Mouse (Mus musculus) midbrain, embryonic 11.5 days (tissue): ENCODE results near the gene Tanc1. TPM values are rescaled to one million over a fixed set of nuclear protein-coding genes. Genes with fewer than 3 reads are reported as not detected.

Experiments
- ATAC-seq: fragments of 200-750 bp; cut with Nextera tagmentation; 2 replicates; pipeline ENCODE4 v1.8.0; 2017; ENCODE audit warnings: moderate TSS enrichment, moderate library complexity; ENCODE audit not compliant: low FRiP score
- DNase-seq: peaks from one replicate; pipeline ENCODE4 v3.0.0; 2015; ENCODE audit warnings: low spot score; ENCODE audit errors: missing footprints
- H3K27ac ChIP-seq: fragments of 300-500 bp; sonication (generic); 2 replicates; pipeline ENCODE4 v1.5.1; 2014; ENCODE audit warnings: low read depth, low read length
- H3K27me3 ChIP-seq: fragments of 300-500 bp; sonication (generic); 2 replicates; pipeline ENCODE4 v1.6.1; 2014; ENCODE audit warnings: mild to moderate bottlenecking, low read length, moderate library complexity, mixed read lengths; ENCODE audit not compliant: control insufficient read depth, insufficient read depth
- H3K36me3 ChIP-seq: fragments of 300-500 bp; sonication (generic); 2 replicates; pipeline ENCODE4 v1.6.1; 2014; ENCODE audit warnings: mild to moderate bottlenecking, low read length, moderate library complexity, mixed read lengths; ENCODE audit not compliant: control insufficient read depth, insufficient read depth
- H3K4me1 ChIP-seq: fragments of 300-500 bp; sonication (generic); 2 replicates; pipeline ENCODE4 v1.6.1; 2014; ENCODE audit warnings: low read length; ENCODE audit not compliant: control insufficient read depth, insufficient read depth
- H3K4me2 ChIP-seq: fragments of 300-500 bp; sonication (generic); 2 replicates; pipeline ENCODE4 v1.6.1; 2014; ENCODE audit warnings: mild to moderate bottlenecking, moderate library complexity
- H3K4me3 ChIP-seq: fragments of 300-500 bp; sonication (generic); 2 replicates; pipeline ENCODE4 v1.5.1; 2014; ENCODE audit warnings: low read depth, low read length
- H3K9ac ChIP-seq: fragments of 300-500 bp; sonication (generic); 2 replicates; pipeline ENCODE4 v1.6.1; 2014; ENCODE audit warnings: low read length
- H3K9me3 ChIP-seq: fragments of 300-500 bp; sonication (generic); 2 replicates; pipeline ENCODE4 v1.6.1; 2016; ENCODE audit warnings: low read length; ENCODE audit not compliant: control insufficient read depth
- WGBS: fragments of 180-500 bp; shearing (Covaris S2); extraction: QIAGEN DNeasy Blood & Tissue Kit; methylation state at CpG from one replicate; pipeline ENCODE4 v1.1.7; 2014; 5-methylcytosine and 5-hydroxymethylcytosine counted together
- polyA plus RNA-seq: library from polyadenylated mRNA; unstranded; fragments of >200 nt; fragmentation: Nextera tagmentation; extraction: Ambion mirVana; gene quantifications from 2 replicates; pipeline ENCODE4 v1.2.1, GENCODE M21; 2014

Gene Tanc1
- polyA plus RNA-seq, 1 experiment from 2014 or later, result 6.7 TPM

DNA sequence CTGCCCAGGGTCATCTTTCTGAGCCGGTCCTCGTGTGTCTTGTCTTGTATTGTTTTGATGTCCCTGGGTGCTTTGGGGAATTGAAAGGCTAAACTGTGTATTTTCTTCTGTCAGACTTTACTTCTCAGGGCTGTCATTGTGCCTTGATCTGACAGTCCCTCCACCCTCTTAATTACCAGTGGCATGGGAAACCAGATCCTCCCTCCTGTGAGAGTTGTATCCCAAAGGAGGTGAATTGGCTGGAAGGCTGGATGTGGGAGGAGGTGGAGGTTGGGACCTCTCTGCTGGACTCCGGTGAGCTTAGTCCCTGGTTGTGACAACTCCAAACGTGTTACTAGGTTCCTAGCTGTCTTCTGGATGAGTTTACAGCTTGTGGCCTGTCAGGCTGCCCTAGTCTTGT, 60.2 kb downstream of the Tanc1 start:
- Histone ChIP-seq H3K9me3 (no peaks in the 10 kb centered on the region), H3K27me3 (no peaks in the 10 kb centered on the region), H3K27ac (no peak overlapping the region), H3K36me3 (no peaks in the 10 kb centered on the region), H3K9ac (no peak overlapping the region), H3K4me2 (no peak overlapping the region), H3K4me3 (no peak overlapping the region), H3K4me1 (peaks cover 2% of the 10 kb centered on the region; the same call in 1 of the 2 replicates)
- no peak for DNase-seq
- no peak for ATAC-seq
- 23% methylated on average over 4 of the region's 4 CpGs for WGBS

DNA sequence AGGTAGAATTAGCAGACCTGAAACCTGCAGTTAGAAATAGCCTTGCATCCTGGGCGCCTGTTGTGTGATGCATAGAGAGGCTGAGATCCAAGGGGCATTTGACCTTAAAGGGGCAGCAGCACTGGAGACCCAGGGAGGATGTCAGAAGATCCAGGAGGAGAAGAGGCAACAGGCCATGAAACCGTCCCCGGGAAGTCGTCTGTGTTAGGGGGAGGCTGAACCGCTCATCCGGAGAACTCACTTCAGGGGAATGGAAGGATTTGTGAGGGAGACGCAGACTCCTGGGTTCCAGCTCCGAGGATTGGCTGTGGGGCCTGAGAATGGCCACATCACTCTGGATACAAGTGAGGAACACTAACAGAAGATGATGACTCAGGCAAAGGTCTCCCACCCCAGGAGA, 60.8 kb downstream of the Tanc1 start:
- ATAC-seq (no peak), DNase-seq (no peak)
- no peaks in the 10 kb centered on the region for H3K36me3 ChIP-seq
- peaks cover 2% of the 10 kb centered on the region; the same call in 1 of the 2 replicates for H3K4me1 ChIP-seq
- 37% methylated on average over 8 of the region's 8 CpGs for WGBS
- no peak overlapping the region for H3K27ac ChIP-seq
- no peak overlapping the region for H3K4me3 ChIP-seq
- H3K4me2 ChIP-seq, result no peak overlapping the region
- H3K9me3 ChIP-seq, result no peaks in the 10 kb centered on the region
- H3K27me3 ChIP-seq, result no peaks in the 10 kb centered on the region
- H3K9ac ChIP-seq, result no peak overlapping the region

DNA sequence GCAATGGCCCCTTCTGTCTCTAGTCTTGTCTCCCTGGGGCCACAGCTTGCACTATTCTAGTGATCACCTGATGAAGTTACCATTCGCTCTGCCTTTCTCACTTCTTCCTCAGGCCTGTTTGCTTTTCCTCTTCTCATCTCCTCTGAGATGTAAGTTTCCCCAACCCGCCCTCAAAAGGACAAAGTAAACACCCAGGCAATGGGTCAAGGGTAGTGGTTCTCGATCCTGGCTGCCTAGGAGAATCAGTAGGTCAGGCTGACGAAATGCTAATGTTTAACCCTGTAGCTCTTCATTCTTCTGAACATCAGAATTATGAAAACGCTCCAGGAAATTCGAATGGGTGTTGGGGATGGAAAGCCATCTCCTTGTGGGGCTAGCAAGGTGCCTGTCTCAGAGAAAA, 61.5 kb downstream of the Tanc1 start:
- no peaks in the 10 kb centered on the region for H3K9me3 ChIP-seq
- peaks cover 2% of the 10 kb centered on the region; the same call in 1 of the 2 replicates for H3K4me1 ChIP-seq
- ATAC-seq (no peak), DNase-seq (no peak)
- no peak overlapping the region for H3K9ac ChIP-seq
- no peaks in the 10 kb centered on the region for H3K27me3 ChIP-seq
- no peaks in the 10 kb centered on the region for H3K36me3 ChIP-seq
- H3K4me2 ChIP-seq, result no peak overlapping the region
- no peak overlapping the region for H3K4me3 ChIP-seq
- no peak overlapping the region for H3K27ac ChIP-seq
- WGBS, result 87% methylated on average over 6 of the region's 6 CpGs

DNA sequence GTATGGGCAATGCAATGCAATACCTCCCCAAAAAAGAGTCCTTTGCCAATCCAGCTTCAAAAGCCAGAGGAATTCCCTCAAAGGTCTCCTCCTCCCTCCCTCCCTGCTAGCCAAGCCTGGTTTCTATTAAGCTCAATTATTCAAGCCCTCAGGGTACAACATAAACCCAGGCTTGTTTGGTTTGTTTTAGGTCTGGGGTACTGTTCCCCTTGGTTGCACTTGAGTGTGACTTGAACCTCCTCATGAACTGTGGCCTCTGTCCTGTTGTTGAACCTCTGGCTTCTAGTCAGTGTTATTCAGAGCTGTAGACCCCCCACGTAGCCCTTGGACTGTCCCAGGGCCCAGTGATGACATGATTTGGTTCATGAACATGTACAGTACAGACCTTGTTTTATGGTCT, 62.0 kb downstream of the Tanc1 start:
- Histone ChIP-seq H3K4me1 (peaks cover 2% of the 10 kb centered on the region; the same call in 1 of the 2 replicates), H3K4me3 (no peak overlapping the region), H3K9me3 (no peaks in the 10 kb centered on the region), H3K27ac (no peak overlapping the region), H3K36me3 (no peaks in the 10 kb centered on the region), H3K4me2 (no peak overlapping the region), H3K27me3 (no peaks in the 10 kb centered on the region), H3K9ac (no peak overlapping the region)
- no peak for ATAC-seq
- DNase-seq, result no peak
- WGBS, result 74% methylated on average over 1 of the region's 1 CpGs

DNA sequence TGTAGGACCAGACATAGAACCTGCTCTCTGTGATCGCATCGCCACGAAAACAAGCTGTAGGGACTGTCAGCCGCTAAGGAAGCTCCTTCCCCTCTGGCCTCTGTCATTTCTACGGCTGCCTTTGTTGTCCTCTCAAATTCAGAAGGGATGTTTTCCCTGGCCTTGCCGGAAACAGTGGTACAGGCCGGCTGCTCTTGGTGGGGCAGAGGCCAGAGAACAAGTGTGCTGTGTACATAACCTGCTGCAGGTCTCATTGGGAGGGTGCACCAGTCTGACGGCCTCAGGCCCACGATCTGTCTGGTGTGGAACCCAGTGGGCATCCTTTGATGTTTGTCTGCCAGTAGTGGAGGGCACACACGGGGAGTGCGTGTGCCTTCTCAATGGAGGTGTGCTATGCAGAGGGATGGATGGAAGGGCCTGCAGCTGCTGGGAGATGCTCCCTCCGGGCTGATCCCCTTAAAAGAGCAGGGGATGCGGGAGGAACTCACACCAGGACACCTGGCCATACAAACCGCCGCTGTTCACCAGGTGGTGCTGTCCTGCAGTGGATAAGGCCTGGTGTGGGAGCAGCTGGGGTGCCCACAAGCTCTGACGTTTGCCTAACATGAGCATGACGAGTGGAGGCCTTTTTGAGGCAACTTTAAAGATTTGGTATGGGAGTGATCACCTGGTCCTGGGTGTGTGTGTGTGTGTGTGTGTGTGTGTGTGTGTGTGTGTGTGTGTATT, 63.6 kb downstream of the Tanc1 start:
- Histone ChIP-seq H3K27me3 (no peaks in the 10 kb centered on the region), H3K27ac (no peak overlapping the region), H3K4me3 (no peak overlapping the region), H3K9ac (no peak overlapping the region), H3K9me3 (no peaks in the 10 kb centered on the region), H3K4me1 (peaks cover 2% of the 10 kb centered on the region; the same call in 1 of the 2 replicates), H3K36me3 (no peaks in the 10 kb centered on the region), H3K4me2 (no peak overlapping the region)
- DNase-seq (no peak), ATAC-seq (peak; percentile 33; the same call in 1 of the 2 replicates)
- 42% methylated on average over 17 of the region's 17 CpGs for whole genome bisulfite sequencing

DNA sequence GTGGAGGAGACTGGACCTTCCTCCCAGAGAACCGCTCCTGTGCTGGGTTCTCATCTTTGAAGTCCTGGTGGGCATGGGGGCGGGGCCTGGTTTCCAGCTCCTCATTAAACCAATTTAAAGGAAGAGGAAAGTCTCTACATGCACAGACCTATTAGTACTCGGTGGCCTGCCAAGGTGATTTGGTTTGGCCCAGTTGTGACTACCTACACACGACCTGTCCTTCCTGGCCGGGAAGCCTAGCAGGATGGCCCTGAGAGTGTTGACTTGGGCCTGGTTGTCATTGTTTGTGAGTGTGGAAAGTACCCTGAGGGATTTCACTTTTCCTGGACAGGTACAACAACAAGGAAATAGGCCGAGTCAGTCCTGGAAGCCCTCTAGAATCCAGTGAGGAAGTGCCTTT, 64.2 kb downstream of the Tanc1 start:
- WGBS, result 88% methylated on average over 6 of the region's 6 CpGs
- no peak overlapping the region for H3K9ac ChIP-seq
- H3K36me3 ChIP-seq, result no peaks in the 10 kb centered on the region
- no peak for DNase-seq
- no peak for ATAC-seq
- no peak overlapping the region for H3K4me2 ChIP-seq
- no peaks in the 10 kb centered on the region for H3K9me3 ChIP-seq
- H3K27me3 ChIP-seq, result no peaks in the 10 kb centered on the region
- H3K4me3 ChIP-seq, result no peak overlapping the region
- H3K4me1 ChIP-seq, result peaks cover 2% of the 10 kb centered on the region; the same call in 1 of the 2 replicates
- no peak overlapping the region for H3K27ac ChIP-seq

DNA sequence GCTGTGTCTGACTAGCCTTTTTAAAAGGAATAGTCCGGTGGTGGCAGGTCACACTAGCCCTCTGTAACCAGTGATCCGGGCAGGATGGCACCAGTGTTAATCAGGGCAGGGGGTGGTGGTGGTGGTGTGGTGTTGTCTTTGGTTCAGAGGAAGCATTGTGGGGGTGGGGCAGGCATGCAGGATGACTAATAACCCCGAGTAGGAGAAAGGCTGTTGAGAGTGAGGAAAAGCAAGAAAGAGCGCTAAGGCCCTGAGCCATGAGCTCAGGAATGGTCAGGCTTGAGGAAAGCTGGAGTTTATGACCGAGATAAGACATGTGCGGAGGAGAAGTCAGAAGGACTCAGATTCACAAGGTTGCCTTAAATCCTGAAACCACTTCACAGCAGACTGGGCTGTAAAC, 64.6 kb downstream of the Tanc1 start:
- ATAC-seq (no peak), DNase-seq (no peak)
- H3K27me3 ChIP-seq, result no peaks in the 10 kb centered on the region
- 71% methylated on average over 6 of the region's 6 CpGs for WGBS
- H3K9ac ChIP-seq, result no peak overlapping the region
- H3K36me3 ChIP-seq, result no peaks in the 10 kb centered on the region
- H3K9me3 ChIP-seq, result no peaks in the 10 kb centered on the region
- H3K27ac ChIP-seq, result no peak overlapping the region
- H3K4me2 ChIP-seq, result no peak overlapping the region
- H3K4me1 ChIP-seq, result peaks cover 2% of the 10 kb centered on the region; the same call in 1 of the 2 replicates
- H3K4me3 ChIP-seq, result no peak overlapping the region

DNA sequence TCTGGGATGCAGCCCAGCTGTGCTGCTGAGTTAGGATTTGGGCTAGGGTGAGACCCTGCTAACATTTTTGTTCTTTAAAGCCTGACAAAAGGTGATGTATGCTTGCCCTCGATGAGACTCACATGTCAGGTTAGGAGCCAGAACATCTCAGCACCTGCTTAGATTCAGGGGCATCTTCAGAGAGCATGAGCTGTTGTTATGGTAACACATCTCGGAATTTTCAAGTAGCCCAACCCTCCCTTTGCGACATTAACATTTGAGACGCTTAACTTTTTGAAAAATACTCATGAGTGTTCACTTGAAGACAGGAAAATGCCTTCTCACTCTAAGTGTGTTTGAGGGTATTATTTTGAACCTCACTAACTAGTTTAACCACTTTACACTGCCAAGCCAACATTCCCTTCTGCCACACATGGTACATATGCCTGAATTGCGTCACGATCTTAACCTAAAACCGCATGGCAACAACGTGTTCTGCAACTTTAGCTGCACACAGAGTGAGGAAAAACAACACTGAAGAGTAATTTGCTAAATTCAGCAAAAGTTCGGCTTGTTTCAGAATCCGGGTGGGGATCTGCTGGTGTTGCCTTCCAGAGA, 67.7 kb downstream of the Tanc1 start:
- no peak for ATAC-seq
- no peak overlapping the region for H3K4me3 ChIP-seq
- no peak overlapping the region for H3K4me2 ChIP-seq
- H3K4me1 ChIP-seq, result no peaks in the 10 kb centered on the region; the same call in 1 of the 2 replicates
- 90% methylated on average over 10 of the region's 10 CpGs for WGBS
- H3K27ac ChIP-seq, result no peak overlapping the region
- no peaks in the 10 kb centered on the region for H3K36me3 ChIP-seq
- no peak overlapping the region for H3K9ac ChIP-seq
- no peaks in the 10 kb centered on the region for H3K9me3 ChIP-seq
- DNase-seq, result no peak
- no peaks in the 10 kb centered on the region for H3K27me3 ChIP-seq

DNA sequence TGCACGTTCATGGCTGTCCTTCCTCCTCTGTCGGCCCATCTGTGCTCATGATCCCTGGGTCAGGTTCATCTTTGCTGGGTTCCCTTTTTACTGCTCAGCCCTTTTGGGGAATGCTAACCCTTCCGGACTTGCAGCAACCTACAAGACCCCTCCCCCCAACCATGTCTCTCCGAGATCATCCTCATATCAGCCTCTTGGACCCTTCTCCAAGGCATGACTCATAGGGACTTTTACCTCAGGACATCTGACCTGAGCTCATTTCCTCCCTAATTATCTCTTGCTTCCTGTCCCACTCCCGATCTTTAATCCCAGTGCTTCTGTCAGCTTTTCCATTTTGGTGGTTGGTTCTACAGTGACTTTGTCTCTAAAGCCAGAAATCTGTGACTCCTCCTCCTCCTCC, 68.9 kb downstream of the Tanc1 start:
- no peak overlapping the region for H3K4me2 ChIP-seq
- no peak for ATAC-seq
- no peaks in the 10 kb centered on the region; the same call in 1 of the 2 replicates for H3K4me1 ChIP-seq
- DNase-seq, result no peak
- H3K27ac ChIP-seq, result no peak overlapping the region
- H3K9ac ChIP-seq, result no peak overlapping the region
- H3K36me3 ChIP-seq, result no peaks in the 10 kb centered on the region
- 88% methylated on average over 5 of the region's 5 CpGs for WGBS
- no peak overlapping the region for H3K4me3 ChIP-seq
- H3K27me3 ChIP-seq, result no peaks in the 10 kb centered on the region
- H3K9me3 ChIP-seq, result no peaks in the 10 kb centered on the region
